Mouse (Mus musculus): ENCODE results near the gene Arhgef16.

The Arhgef16 gene

GRCm38 (mm10) chr4:154293735-154294201, 7.7 kb downstream of the Arhgef16 start:
- no peak for DNase-seq (ENCODE audit: low spot score)

GRCm38 (mm10) chr4:154283671-154284070, 17.8 kb downstream of the Arhgef16 start:
- DNase-seq (ENCODE audit: low spot score), result no peak

- DNase-seq (ENCODE audit: low spot score), result no peak
Measured at GRCm38 (mm10) chr4:154279481-154279880, 22.0 kb downstream of the Arhgef16 start.

- no peak for DNase-seq (ENCODE audit: low spot score)
Measured at GRCm38 (mm10) chr4:154273000-154273399, 28.5 kb downstream of the Arhgef16 start.

GRCm38 (mm10) chr4:154269520-154269919, 32.0 kb downstream of the Arhgef16 start:
- no peak for DNase-seq (ENCODE audit: low spot score)

GRCm38 (mm10) chr4:154267511-154267910, 34.0 kb downstream of the Arhgef16 start:
- DNase-seq (ENCODE audit: low spot score), result no peak

- DNase-seq (ENCODE audit: low spot score), result no peak
Measured at GRCm38 (mm10) chr4:154262071-154262470, 39.4 kb downstream of the Arhgef16 start.

GRCm38 (mm10) chr4:154260755-154261154, 40.7 kb downstream of the Arhgef16 start:
- no peak for DNase-seq (ENCODE audit: low spot score)

- no peak for DNase-seq (ENCODE audit: low spot score)
Measured at GRCm38 (mm10) chr4:154252537-154253255, 48.8 kb downstream of the Arhgef16 start.

GRCm38 (mm10) chr4:154249316-154249715, 52.2 kb downstream of the Arhgef16 start:
- no peak for DNase-seq (ENCODE audit: low spot score)

- DNase-seq (ENCODE audit: low spot score), result no peak
Measured at GRCm38 (mm10) chr4:154248092-154248805, 53.2 kb downstream of the Arhgef16 start.

GRCm38 (mm10) chr4:154247207-154248091, 54.0 kb downstream of the Arhgef16 start:
- no peak for DNase-seq (ENCODE audit: low spot score)

- DNase-seq (ENCODE audit: low spot score), result peak; percentile 50
Measured at GRCm38 (mm10) chr4:154246115-154247040, 55.1 kb downstream of the Arhgef16 start.

- no peak for DNase-seq (ENCODE audit: low spot score)
Measured at GRCm38 (mm10) chr4:154245342-154245741, 56.1 kb downstream of the Arhgef16 start.

GRCm38 (mm10) chr4:154240608-154241007, 60.9 kb downstream of the Arhgef16 start:
- DNase-seq (ENCODE audit: low spot score), result no peak

- no peak for DNase-seq (ENCODE audit: low spot score)
Measured at GRCm38 (mm10) chr4:154239199-154239598, 62.3 kb downstream of the Arhgef16 start.

GRCm38 (mm10) chr4:154237306-154237705, 64.2 kb downstream of the Arhgef16 start:
- DNase-seq (ENCODE audit: low spot score), result no peak

- no peak for DNase-seq (ENCODE audit: low spot score)
Measured at GRCm38 (mm10) chr4:154236893-154237292, 64.6 kb downstream of the Arhgef16 start.

- no peak for DNase-seq (ENCODE audit: low spot score)
Measured at GRCm38 (mm10) chr4:154236001-154236400, 65.5 kb downstream of the Arhgef16 start.

- no peak for DNase-seq (ENCODE audit: low spot score)
Measured at GRCm38 (mm10) chr4:154232295-154232694, 69.2 kb downstream of the Arhgef16 start.

- no peak for DNase-seq (ENCODE audit: low spot score)
Measured at GRCm38 (mm10) chr4:154231380-154231779, 70.1 kb downstream of the Arhgef16 start.

Data from urinary bladder, postnatal 10 days (tissue).